In the genomic region with DNA sequence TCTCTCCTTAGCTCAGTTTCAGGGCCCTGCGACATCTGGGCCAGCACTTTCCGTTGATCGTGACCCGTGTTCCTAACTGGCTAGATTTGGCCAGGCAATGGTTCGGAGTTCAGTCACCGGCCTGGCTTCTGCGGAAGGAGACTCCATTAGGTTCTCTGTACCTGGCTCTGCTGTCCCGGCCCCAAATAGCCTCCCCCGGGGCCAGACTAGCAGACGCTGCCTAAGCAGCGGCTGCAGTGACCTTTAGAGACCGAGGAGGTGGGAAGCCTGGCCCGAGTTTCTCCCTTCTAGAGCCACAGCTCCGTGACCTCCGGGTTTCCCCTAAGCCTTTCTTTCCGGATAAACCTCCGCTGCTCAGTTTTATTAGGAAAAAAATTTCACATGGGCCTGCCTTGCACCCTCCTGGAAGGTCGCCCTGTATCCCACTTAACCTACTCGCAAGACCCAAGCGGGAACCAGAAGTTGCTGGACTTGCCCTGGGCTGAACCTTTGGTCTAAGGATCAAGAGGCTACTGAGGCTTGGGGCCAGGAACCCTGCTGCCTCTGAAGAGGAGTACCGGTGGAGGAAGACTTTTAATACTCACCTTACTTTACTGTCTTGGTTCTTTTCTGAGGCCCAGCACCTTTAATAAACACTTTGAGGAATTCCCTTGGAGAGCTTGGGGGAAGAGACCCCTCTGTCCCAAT, we compare ENCODE assay signal across 10 mouse cellular contexts. TPM values are rescaled to one million over a fixed set of nuclear protein-coding genes. Genes with fewer than 3 reads are reported as not detected.
DNase-seq lines count a peak whose midpoint lies in the region; ATAC-seq and TF ChIP-seq lines count a peak whose summit lies in the region.
"Had no signal": no experiment of that assay in that cellular context is flagged by ENCODE, and none has a peak within 500 bp of the region (broad histone marks: within the 10 kb centered on the region; RNA-seq: fewer than 3 reads in every experiment).

No protein-coding gene starts in this region.

- H3K27ac ChIP-seq in kidney, embryonic 16.5 days (ENCODE audit: low read length): no peak overlapping the region
- H3K27ac ChIP-seq in embryonic facial prominence, embryonic 12.5 days: no peak overlapping the region
- H3K27ac ChIP-seq in intestine, postnatal 0 days (ENCODE audit: low read depth, low read length): no peak overlapping the region
- H3K27ac ChIP-seq in midbrain, postnatal 0 days (ENCODE audit: low read depth, low read length): peak overlapping the region; percentile 79

- TF ChIP-seq CTCF in intestine, postnatal 0 days (IDR thresholded peaks at IDR 0.05; ENCODE audit: low read depth): no peak
- TF ChIP-seq CTCF in midbrain, postnatal 0 days (IDR thresholded peaks at IDR 0.05): no peak

- H3K36me3 ChIP-seq in kidney, embryonic 16.5 days (ENCODE audit: insufficient read depth, low read length): no peaks in the 10 kb centered on the region
- H3K36me3 ChIP-seq in embryonic facial prominence, embryonic 12.5 days: no peaks in the 10 kb centered on the region
- no peaks in the 10 kb centered on the region for H3K36me3 ChIP-seq in intestine, postnatal 0 days (ENCODE audit: control insufficient read depth, insufficient read depth)
- H3K36me3 ChIP-seq in midbrain, postnatal 0 days (ENCODE audit: insufficient read depth, low read length): no peaks in the 10 kb centered on the region

- H3K4me2 ChIP-seq in kidney, embryonic 16.5 days (replicated peaks; ENCODE audit: low read depth, low read length): no peak overlapping the region
- peak overlapping the region; percentile 66; the same call in 1 of the 2 replicates for H3K4me2 ChIP-seq in embryonic facial prominence, embryonic 12.5 days (replicated peaks)
- H3K4me2 ChIP-seq in intestine, postnatal 0 days (replicated peaks; ENCODE audit: low read depth): peak overlapping the region; percentile 68
- H3K4me2 ChIP-seq in midbrain, postnatal 0 days (ENCODE audit: low read depth, low read length, poor library complexity, severe bottlenecking): peak overlapping the region; percentile 72

- peaks cover 99% of the 10 kb centered on the region for H3K27me3 ChIP-seq in kidney, embryonic 16.5 days (ENCODE audit: insufficient read depth, low read length)
- peaks cover 92% of the 10 kb centered on the region for H3K27me3 ChIP-seq in embryonic facial prominence, embryonic 12.5 days
- H3K27me3 ChIP-seq in intestine, postnatal 0 days (replicated peaks; ENCODE audit: control insufficient read depth, insufficient read depth, low read length): peaks cover 96% of the 10 kb centered on the region
- H3K27me3 ChIP-seq in midbrain, postnatal 0 days (ENCODE audit: insufficient read depth, low read length): peaks cover 61% of the 10 kb centered on the region

- 2% methylated on average over 21 of the region's 21 CpGs for WGBS in kidney, embryonic 16.5 days
- WGBS in embryonic facial prominence, embryonic 12.5 days: 1% methylated on average over 21 of the region's 21 CpGs
- 5% methylated on average over 21 of the region's 21 CpGs for WGBS in intestine, postnatal 0 days
- 5% methylated on average over 21 of the region's 21 CpGs for WGBS in midbrain, postnatal 0 days

- H3K9ac ChIP-seq in kidney, embryonic 16.5 days (replicated peaks; ENCODE audit: low read length): no peak overlapping the region
- 0 out of 2 replicates have a peak overlapping the region, but pooled peaks have one; percentile 64 for H3K9ac ChIP-seq in embryonic facial prominence, embryonic 12.5 days
- no peak overlapping the region for H3K9ac ChIP-seq in intestine, postnatal 0 days (ENCODE audit: low read depth, low read length)
- peak overlapping the region; percentile 70 for H3K9ac ChIP-seq in midbrain, postnatal 0 days (replicated peaks; ENCODE audit: low read length, poor library complexity, severe bottlenecking)

- peaks cover 29% of the 10 kb centered on the region for H3K4me1 ChIP-seq in kidney, embryonic 16.5 days (ENCODE audit: insufficient read depth, low read length)
- peaks cover 34% of the 10 kb centered on the region for H3K4me1 ChIP-seq in embryonic facial prominence, embryonic 12.5 days
- H3K4me1 ChIP-seq in intestine, postnatal 0 days (replicated peaks; ENCODE audit: control insufficient read depth, insufficient read depth, low read length): no peaks in the 10 kb centered on the region; the same call in 1 of the 2 replicates
- H3K4me1 ChIP-seq in midbrain, postnatal 0 days (ENCODE audit: insufficient read depth, low read length): peaks cover 8% of the 10 kb centered on the region

- H3K9me3 ChIP-seq in kidney, embryonic 16.5 days (ENCODE audit: low read length): no peaks in the 10 kb centered on the region
- no peaks in the 10 kb centered on the region for H3K9me3 ChIP-seq in embryonic facial prominence, embryonic 12.5 days
- no peaks in the 10 kb centered on the region for H3K9me3 ChIP-seq in intestine, postnatal 0 days (ENCODE audit: control insufficient read depth)
- H3K9me3 ChIP-seq in midbrain, postnatal 0 days (ENCODE audit: low read length): no peaks in the 10 kb centered on the region

- ATAC-seq in kidney, embryonic 16.5 days (ENCODE audit: low FRiP score, low TSS enrichment): no peak
- no peak for ATAC-seq in embryonic facial prominence, embryonic 12.5 days (ENCODE audit: insufficient number of reproducible peaks, insufficient read depth, low FRiP score, low TSS enrichment)
- ATAC-seq in intestine, postnatal 0 days: no peak
- ATAC-seq in midbrain, postnatal 0 days (ENCODE audit: low FRiP score): no peak
- ATAC-seq in monocyte, adult 5-6 weeks (replicated peaks; ENCODE audit: insufficient number of reproducible peaks, low FRiP score, low TSS enrichment, poor library complexity, severe bottlenecking): no peak

- no peak overlapping the region for H3K4me3 ChIP-seq in kidney, embryonic 16.5 days (ENCODE audit: low read length)
- H3K4me3 ChIP-seq in embryonic facial prominence, embryonic 12.5 days: peak overlapping the region; percentile 43
- H3K4me3 ChIP-seq in intestine, postnatal 0 days (ENCODE audit: low read depth, low read length): peak overlapping the region; percentile 38
- H3K4me3 ChIP-seq in midbrain, postnatal 0 days (ENCODE audit: low read depth, low read length): peak overlapping the region; percentile 55

- DNase-seq in kidney, adult 9 months: peak; percentile 56
- no peak for DNase-seq in midbrain, postnatal 0 days (ENCODE audit: low spot score)
- DNase-seq in ovary, adult 18-20 months (ENCODE audit: low spot score): no peak
- no peak for DNase-seq in adrenal gland, postnatal 36 days
- DNase-seq: cerebellum, adult 9-11 months; right cerebral cortex, postnatal 25 days had no signal

RNA-seq across cellular contexts. Expression of a gene that starts 13.4 kb away (rescaled TPM):
- polyA plus RNA-seq in kidney, embryonic 16.5 days (2015; fragmentation: Nextera tagmentation; extraction: Ambion mirVana): 0.16 TPM in 1 of 2 replicates, not detected in the other
- polyA plus RNA-seq in embryonic facial prominence, embryonic 12.5 days (2016; fragmentation: Nextera tagmentation; extraction: Ambion mirVana): 18.4 and 22.2 TPM in 2 replicates
- not detected in 2 replicates for polyA plus RNA-seq in intestine, postnatal 0 days (2015; fragmentation: Nextera tagmentation; extraction: Ambion mirVana)
- total RNA-seq in midbrain, postnatal 0 days (2014; rRNA removed): 77.5 and 90.1 TPM in 2 replicates
- 22.1 and 23.8 TPM in 2 replicates for polyA plus RNA-seq in midbrain, postnatal 0 days (2015; fragmentation: Nextera tagmentation; extraction: Ambion mirVana)
- total RNA-seq in monocyte, adult 5-6 weeks (2017): not detected in 3 replicates
- total RNA-seq in adrenal gland, postnatal 36 days (2021): not detected

Comparison
In these comparisons a context has a peak if more than half of its experiments do, and no peak if none do; other contexts are left out.
1. H3K9ac ChIP-seq: peak in embryonic facial prominence, embryonic 12.5 days (single experiment) and midbrain, postnatal 0 days (single experiment); none in kidney, embryonic 16.5 days (single experiment) and intestine, postnatal 0 days (single experiment).
2. RNA of a gene that starts 13.4 kb away (polyA plus RNA-seq): 18.4 to 22.2 TPM in embryonic facial prominence, embryonic 12.5 days and 22.1 to 23.8 TPM in midbrain, postnatal 0 days; 0.16 TPM in kidney, embryonic 16.5 days and not detected in intestine, postnatal 0 days; every median in the first group is over 10 times any median in the second.